Mouse (Mus musculus): ENCODE results near the gene 1600015I10Rik.

GRCm38 (mm10) chr6:48896956-48897355, 32.7 kb upstream of the 1600015I10Rik start:
- TF ChIP-seq CTCF (conservative IDR thresholded peaks at IDR 0.05; ENCODE audit: insufficient read depth, insufficient read length, low read depth, low read length) (no peak), POLR2A (IDR thresholded peaks at IDR 0.05; ENCODE audit: low read depth, low read length) (no peak)
